Mouse (Mus musculus) CD4-positive, CD25-positive, alpha-beta regulatory T cell, adult 2 months (primary cell): ENCODE results near the gene Pecr.
"Not testable (repeated sequence)": the region's sequence is repeated elsewhere in the genome, so short reads cannot be mapped to it uniquely, and the experiment has no call there.

Experiments used
- DNase-seq: peaks from one replicate; pipeline ENCODE4 v3.0.0-alpha.2; 2012; ENCODE audit warnings: low read depth, low spot score

The Pecr gene

DNA sequence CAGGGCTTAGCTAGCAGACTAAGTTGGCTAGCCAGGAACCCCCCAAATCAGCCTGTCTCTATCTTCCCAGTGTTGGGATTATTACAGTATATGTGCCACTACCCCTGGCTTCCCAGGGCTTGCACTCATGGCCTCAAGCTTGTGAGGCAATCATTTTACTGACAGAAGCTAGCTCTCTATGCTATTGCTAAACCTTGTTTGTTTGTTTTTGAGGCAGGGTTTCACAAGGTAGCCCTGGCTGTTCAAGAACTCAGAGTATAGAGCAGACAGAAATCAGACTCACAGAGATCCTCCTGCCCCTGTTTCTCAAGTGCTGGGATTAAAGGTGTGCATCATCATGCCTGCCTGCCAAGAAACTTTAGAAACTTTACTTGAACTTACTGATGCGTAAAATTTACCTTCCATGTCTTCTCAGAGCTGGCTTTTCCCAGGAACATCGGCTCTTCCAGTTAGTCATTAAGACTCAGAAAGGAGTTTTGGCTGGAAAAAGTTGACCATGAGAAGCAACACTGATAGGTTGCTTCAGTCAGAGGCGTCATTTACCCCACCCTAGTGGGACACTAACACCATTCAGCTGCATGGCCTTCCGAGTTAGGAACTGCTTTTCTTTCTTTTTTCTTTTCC is 4.5 kb upstream of the Pecr start:
- DNase-seq = no peak

DNA sequence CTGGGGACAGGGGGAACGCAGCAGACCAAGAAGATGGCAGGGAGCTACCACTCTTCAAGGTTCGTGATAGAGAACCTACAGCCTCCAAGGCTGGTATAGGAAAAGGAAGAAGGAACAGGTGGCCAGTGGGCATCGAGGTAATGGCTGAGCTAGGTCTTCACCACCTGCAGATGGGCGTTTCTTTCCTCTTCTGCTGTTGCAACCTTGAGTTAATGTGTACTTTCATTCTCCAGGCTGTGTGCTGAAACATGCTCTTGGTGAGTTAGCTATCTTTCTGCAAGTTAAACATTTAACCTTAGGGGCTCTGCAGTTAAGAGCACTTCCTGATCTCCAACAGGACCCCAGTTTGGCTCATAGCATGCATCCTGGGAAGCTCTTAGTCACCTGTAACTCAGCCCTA is 3.8 kb upstream of the Pecr start:
- no peak for DNase-seq

DNA sequence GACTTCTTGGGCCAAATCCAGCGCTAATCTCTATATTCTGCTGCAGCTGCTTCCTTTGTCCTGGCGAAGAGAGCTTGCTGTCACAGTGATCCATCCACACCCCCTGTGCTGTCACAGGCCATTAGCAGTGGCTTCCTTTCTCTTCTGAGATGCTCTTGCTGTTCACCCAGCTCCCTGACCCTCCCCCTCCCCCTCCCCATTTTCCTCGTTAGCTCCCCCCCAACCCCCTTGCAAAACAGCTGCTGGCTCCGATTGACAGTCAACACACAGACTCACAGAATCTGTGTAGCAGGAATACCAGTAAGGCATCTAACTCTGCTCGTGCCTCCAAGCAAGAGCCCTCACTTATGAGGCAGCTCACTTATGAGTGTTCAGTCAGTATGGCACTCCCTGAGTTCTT is 2.8 kb upstream of the Pecr start:
- DNase-seq = no peak

DNA sequence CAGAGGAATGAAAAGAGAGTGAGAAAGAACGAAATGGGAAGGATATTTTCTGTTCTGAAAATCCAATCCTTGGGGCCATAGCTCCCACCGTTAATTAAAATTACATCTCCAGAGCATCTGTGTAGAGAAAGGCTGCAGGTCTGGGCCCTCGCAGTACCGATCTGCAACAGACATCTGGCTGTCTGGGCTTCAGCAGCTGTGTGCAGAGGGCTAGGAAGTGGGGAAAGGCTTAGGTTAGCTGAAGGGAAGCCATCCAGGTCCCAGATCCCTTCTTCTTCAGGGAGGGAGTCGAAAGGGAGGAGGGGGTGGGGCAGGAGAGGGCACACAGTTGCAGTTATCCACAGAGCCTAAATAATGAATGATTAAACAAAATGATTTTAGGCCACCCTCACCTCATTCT is 425 bp upstream of the Pecr start:
- no peak for DNase-seq

DNA sequence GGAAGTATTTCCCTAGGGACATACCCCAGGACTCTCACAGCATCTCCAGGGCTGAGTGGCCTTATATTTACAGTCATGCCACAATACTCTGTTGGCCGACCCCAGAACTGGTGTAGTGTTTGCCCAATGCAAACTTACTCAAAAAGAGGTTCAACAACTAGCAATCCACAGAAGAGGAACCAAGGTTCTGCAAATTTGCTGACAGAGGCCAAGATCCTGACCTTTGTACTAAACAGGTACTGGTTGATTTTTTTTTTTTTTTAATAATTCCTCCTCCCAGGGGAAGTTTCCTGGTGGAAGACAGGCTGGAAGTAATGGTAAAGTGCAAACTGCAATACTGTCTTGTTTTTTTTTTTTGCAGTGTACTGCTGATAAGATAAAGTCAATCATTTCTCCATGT is 1.5 kb downstream of the Pecr start:
- DNase-seq = no peak

DNA sequence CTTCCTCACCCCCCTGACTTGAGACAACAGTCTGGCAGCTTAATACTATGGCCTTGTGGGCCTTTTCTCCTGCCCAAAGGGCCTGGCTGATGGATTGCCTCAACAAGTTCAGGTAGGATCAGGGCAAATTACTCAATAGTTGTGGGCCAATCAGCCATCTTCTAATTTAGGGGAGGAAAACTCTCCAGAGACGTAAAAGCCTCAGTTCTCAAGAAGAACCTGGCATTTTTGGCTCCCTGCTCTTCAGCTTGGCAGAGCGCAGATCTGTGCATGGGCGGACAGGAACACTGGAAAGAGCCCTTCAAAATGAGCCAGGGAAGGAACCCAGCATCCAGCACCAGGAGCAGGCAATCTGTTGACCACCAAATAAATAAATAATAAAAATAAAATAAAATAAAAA is 6.0 kb downstream of the Pecr start:
- no peak for DNase-seq

DNA sequence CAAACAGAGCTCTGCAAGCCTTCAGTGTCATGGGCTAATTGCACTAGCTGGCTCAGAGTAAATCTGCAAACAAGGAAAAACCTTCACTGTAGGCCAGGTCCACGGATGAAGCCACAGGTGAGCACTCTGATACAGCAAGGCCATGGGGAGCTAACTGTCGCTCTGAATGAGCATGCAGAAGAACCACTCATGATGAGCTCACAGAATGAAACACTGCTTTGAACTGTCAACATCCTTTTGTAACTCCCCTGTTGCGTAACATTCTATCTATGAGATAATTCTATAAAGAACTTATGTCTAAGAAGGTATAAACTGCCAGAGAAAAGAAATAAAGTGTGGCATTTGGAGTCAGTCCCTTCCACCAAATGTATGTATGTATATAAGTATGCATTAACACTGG is 21.0 kb downstream of the Pecr start:
- no peak for DNase-seq

DNA sequence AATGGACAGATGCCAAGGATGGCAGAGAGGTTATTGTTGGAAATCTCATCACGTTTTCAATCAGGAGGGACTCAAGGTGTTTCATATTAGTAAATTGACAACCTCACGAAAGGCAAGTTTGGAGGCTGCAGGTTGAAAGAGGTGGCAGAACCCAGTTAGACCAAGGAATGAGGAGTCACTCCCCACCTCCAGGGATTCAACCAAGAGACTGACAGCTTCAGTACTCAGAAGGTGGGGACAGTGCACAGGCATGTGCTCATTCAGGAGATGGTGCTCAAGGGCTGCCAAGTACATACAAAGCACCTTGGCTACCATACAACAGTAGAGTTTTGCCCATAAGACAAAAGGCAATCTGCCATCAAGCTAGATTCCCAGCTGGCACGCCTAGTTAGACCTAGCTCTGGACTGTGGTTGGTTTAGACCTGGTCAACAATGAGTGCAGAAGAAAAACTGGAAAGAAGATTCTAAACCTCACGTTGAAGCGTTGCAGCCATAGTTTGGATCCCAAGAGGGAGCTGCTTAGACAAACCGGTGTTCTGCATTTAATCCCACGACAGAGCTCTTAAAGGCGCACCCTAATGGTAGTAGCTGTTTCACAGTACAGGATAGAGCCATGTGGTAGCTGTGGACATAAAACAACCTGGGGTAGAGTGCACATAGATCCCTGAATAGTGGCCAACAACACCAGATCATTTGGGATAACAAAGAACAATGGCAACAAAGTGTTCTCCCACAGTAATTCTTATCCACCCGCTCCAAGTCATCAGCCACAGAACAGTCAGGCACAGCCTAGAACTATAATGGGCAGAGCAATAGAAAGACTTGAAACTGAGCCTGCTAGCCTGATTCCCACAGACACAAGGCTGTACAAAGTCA is 27.5 kb downstream of the Pecr start:
- DNase-seq = no peak

DNA sequence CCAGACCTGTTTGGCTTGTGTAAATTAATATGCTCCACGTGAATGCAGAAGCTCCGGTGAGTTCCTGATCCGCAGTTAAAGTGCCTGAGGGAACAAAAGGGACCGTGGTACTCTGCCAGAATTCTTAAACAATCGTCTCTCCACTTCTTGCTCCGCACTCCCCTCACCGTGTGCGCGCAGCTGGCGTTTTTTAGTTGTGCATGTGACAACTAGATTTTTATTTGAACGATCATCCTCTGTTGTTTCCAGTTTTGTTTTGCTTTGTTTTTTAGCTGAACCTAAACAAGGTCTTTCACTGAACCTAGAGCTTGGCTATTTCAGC is 28.3 kb downstream of the Pecr start:
- DNase-seq = no peak

DNA sequence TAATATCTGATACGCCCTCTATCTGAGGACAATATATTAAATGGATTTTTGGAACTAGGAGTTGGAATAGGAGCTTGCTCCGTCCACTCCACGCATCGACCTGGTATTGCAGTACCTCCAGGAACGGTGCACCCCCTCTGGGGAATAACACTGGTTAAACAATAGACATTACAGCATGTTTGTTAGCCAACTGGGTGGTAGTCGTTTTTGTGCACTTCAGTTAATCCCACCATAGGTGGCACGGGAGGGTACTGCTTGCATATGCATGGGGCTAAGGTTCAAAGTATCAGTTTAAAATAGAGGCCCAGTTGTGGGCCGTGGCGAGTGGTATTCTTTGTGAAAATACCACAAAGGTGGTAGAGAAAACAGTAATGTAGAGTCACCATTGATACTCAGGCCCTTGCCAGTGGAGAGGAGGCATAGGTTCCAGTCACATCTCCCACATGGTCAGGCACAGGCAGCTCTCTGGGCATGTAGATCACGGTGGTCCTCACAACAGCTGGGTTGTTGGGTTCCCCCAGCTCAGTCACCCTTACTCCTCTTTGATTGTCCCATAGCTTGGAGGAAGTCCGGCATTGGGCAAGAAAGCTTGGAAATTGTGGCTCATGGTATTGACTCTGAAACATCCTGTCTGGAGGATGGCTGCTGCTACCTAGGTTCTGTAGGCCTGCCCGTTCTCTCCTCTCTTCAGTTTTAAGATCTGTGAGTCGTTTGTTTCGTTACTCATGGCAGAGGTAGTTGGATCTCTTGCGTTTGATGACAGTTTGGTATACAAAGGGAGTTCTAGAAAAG is 28.9 kb downstream of the Pecr start:
- DNase-seq = peak; percentile 70

DNA sequence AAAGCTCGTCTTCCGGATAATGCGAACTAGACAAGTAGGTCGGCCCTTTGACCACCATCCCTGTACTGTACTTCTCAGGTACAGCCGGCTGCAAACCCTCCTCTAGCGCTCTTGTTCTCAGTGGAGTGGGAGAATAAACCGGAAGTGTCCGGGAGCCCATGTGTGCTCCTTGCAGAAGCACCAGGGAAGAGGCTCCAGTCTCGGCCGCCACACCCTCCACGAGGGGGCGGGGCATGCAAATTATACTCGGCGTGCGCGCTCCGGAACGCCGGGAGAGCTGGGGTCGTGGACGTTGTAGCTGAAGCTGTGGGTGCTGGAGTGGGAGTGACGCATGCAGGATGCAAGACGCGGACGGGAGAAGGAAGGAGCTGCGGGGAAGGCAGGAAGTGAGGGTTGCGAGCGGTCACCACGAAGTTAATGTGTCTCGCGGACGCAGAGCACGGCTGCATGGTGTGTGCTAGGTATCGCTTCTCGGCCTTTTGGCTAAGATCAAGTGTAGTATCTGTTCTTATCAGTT is 29.5 kb downstream of the Pecr start:
- DNase-seq = peak; percentile 91

DNA sequence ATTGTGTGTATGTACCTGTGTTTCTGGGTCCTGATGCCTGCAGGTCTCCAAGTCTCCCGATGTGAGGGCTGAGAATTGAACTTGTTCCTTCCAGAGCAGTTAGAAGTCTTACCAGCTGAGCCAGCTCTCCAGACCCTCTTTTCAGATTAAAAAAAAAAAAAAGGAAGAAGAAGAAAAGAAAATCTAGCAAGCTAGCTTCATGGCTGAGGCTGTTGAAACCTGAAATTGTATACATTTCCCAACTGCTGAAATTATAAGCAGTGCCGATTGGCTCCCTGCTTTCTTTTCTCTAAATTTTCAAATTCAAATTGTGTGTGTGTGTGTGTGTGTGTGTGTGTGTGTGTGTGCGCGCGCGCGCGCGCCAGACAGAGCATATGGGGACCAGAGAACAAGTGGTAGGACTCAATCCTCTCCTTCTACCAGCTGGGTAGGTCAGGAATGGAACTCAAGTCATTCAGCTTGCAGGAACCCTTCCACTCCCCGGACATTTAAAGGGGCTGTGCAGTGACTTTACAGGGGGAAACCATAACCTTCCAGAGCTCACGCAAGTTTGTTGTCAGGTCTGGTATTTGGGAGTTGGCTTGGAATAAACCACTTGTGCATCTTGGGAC is 30.1 kb downstream of the Pecr start:
- peak; percentile 35 for DNase-seq

DNA sequence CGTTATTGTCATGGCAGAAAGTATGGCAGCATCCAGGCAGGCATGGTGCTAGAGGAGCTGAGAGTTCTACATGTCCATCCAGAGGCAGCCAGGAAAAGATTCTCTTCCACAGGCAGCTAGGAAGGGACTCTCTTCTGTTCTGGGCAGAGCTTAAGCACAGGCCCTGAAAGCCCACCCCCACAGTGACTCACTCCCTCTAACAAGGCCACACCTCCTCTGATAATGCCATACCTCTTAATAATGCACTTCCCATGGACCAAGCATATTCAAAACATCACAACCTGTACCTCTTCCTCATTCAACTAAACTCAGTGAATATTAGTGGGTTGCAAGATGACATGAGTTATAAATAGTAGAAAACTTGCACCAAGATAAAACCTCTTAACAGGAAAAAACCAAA is 32.3 kb downstream of the Pecr start:
- no peak for DNase-seq

DNA sequence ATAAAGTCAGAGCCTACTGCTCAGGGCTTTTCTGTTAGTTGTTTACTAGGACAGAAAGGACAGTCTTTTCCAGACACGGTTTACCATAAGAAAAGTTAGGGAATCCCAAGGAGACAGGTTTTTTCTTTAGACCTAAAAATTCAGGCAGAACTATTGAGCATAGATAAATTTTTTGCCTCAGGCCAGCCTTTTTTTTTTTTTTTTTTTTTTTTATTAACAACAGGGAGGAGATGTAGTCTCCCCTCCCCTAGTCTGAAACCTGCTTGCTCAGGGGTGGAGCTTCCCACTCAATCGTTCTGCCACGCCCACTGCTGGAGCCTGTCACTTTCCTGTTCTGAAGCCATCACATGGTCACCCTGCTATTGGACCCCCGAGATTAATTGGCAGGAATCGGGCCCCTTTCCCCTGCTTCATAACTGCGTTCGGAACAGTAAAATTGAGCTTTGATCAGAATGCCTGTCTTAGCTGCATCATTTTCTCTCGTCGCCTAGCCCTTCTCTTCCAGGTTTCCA is 35.8 kb downstream of the Pecr start:
- not testable (repeated sequence) for DNase-seq

DNA sequence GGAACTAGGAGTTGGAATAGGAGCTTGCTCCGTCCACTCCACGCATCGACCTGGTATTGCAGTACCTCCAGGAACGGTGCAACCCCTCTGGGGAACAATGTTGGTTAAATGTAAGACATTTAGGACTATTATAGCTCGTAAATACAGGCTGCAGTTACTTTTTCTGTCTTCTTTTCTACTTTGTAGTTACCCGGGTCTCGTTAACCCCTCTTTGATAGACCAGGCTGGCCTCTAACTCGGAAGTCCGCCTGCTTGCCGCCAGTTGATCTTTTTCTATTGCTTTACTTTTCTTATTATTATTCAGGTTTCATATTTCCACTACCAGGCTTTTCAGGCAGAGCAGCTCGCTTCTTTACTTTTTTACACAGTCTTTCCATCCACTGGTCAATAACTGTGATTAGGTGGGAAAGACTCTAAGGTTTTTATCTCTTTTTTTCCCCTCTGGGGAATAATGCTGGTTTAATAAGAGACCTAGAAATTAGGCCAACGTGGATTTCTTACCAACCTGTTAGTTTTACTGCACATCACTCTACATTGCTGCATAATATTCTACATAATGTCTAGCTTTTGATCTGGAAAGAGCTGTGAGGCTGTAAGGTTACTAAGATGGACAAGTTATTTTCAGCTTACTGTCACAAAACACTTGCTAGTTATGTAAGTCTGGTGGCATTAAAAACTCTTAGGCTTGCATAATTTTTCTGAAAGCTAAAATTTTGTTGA is 39.6 kb downstream of the Pecr start:
- DNase-seq = peak; percentile 70

DNA sequence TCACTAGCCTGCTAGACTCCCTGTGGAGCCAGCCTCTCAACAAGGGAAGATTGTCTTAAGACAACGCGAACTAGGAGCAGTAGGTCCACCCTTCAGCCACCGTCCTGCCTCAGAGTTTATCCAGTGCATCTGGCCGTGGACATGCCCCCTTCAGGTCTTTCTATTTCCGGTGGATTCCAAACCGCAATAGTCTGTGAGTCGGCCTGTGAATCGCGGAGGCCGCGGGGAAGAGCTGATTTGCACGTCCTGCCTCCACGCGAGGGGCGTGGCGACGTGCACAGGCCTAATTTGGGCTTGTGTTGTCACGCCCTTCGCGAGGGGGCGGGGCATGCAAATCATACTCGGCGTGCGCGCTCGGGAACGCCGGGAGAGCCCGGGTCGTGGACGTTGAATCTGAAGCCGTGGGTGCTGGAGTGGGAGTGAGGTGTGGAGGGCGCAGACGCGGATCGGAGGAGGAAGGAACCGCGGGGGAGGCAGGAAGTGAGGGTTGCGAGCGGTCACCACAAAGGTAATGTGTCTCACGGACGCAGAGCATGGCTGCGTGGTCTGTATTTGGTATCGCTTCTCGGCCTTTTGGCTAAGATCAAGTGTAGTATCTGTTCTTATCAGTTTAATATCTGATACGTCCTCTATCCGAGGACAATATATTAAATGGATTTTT is 40.3 kb downstream of the Pecr start:
- DNase-seq = peak; percentile 99

DNA sequence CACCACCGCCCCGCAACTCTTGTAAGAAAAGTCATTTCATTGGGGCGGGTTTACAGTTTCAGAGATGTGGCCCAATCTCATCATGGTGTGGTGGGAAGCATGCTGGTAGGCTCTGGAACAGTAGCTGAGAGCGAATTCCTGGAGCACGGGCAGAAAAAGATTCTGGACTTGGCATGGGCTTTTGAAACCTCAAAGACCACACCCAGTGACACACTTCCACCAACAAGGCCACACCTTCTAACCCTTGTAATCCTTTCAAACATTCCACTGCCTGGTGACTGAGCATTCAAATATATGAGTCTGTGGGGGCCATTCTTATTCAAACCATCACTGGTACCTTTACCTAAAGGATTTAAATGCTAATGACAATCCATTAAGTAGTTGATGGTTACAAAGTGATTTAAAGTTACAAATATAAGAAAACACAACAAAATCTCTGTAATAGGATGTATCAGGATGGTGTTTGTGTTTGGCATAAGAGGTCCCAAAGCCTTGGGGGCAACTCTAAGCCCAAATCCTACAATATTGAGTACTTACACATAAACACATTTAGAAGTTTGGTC is 41.5 kb downstream of the Pecr start:
- DNase-seq = no peak

DNA sequence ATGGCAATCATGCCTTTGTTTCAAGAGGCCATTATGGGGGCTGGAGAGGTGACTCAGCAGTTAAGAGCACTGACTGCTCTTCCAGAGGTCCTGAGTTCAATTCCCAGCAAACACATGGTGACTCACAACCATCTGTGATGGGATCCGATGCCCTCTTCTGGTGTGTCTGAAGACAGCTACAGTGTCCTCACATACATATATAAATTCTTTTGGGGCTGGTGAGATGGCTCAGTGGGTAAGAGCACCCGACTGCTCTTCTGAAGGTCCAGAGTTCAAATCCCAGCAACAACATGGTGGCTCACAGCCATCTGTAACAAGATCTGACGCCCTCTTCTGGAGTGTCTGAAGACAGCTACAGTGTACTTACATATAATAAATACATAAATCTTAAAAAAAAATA is 45.0 kb downstream of the Pecr start:
- DNase-seq = not testable (repeated sequence)

DNA sequence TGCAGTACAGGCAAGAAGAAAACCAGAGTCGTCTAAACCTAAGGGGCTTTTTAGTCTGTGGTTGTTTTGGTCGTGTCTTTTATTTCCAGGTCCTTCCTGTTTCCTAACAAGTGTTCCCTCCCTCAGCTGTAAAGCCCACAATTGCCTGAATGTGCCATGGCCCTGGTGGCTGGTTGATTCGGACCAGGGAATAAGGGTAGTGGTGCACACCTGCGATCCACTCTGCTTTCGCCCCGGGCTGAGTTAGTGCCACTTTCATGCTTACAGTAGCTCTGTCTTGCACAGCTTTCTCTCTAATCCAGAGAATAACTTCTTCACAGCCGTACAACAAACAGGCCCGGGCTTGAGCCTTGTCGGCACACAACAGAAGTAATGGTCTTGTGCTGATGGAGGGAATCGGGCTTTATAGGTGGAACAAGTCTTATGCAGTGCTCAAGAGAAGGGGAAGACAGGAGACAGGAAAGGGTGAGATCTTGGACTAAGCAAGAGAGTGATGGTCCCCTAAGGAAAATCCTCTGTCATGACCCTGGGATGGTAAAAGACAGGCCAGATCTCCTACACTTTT is 46.0 kb downstream of the Pecr start:
- no peak for DNase-seq
